Mouse (Mus musculus) liver, adult 2 months (tissue): ENCODE data around the gene Zfp800.

Experiments
- CTCF ChIP-seq: fragments of 200-500 bp; IDR thresholded peaks from 2 replicates; pipeline ENCODE4 v1.5.1; 2011; ENCODE audit warnings: low read depth, low read length, control low read depth
- POLR2A ChIP-seq: fragments of 200-500 bp; IDR thresholded peaks from 2 replicates; pipeline ENCODE4 v1.6.1; 2011; ENCODE audit warnings: low read length, control low read depth; ENCODE audit not compliant: insufficient read depth; ENCODE audit errors: extremely low read depth

DNA sequence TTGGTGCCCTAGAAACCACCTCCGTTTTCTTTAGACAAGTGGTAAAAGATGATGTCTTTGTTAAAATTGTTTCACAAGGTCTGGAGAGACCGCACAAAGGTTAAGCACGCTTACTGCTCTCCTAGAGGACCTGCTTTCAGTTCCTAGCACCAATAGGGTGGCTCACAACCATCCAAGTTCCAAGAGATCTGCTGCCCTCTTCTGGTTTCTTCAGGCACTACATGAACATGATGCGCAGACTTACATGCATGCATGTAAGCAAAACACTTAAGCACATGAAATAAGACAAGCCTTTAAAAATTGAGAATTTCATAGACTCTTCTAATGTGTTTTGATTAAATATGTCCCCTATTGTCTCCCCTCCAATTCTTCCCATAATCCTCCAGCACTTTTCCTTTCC is 2.0 kb upstream of the Zfp800 start:
- TF ChIP-seq CTCF (no peak), POLR2A (no peak)
